Mouse (Mus musculus) midbrain, postnatal 0 days (tissue): ENCODE data around the gene Gm21970. TPM values are rescaled to one million over a fixed set of nuclear protein-coding genes. Genes with fewer than 3 reads are reported as not detected.

Experiments
- ATAC-seq: fragments of 200-750 bp; cut with Nextera tagmentation; 2 replicates; pipeline ENCODE4 v1.8.0; 2017; ENCODE audit warnings: moderate number of reproducible peaks, mild to moderate bottlenecking, moderate TSS enrichment, moderate library complexity; ENCODE audit not compliant: low FRiP score
- DNase-seq: peaks from one replicate; pipeline ENCODE4 v3.0.0-alpha.2; 2015; ENCODE audit warnings: low spot score
- H3K27ac ChIP-seq: fragments of 300-500 bp; sonication (generic); 2 replicates; pipeline ENCODE4 v1.5.1; 2014; ENCODE audit warnings: low read depth, mild to moderate bottlenecking, low read length, mixed read lengths
- H3K27me3 ChIP-seq: fragments of 300-500 bp; sonication (generic); 2 replicates; pipeline ENCODE4 v1.6.1; 2014; ENCODE audit warnings: low read length, control low read depth, mixed read lengths; ENCODE audit not compliant: insufficient read depth
- H3K36me3 ChIP-seq: fragments of 300-500 bp; sonication (generic); 2 replicates; pipeline ENCODE4 v1.6.1; 2014; ENCODE audit warnings: low read length, control low read depth, mixed read lengths; ENCODE audit not compliant: insufficient read depth
- H3K4me1 ChIP-seq: fragments of 300-500 bp; sonication (generic); 2 replicates; pipeline ENCODE4 v1.6.1; 2014; ENCODE audit warnings: mild to moderate bottlenecking, control low read depth, antibody characterized with exemption, low read length, mixed read lengths; ENCODE audit not compliant: insufficient read depth
- H3K4me2 ChIP-seq: fragments of 300-500 bp; sonication (generic); 2 replicates; pipeline ENCODE4 v1.6.1; 2014; ENCODE audit warnings: low read depth, mild to moderate bottlenecking, low read length, mixed read lengths; ENCODE audit not compliant: poor library complexity, severe bottlenecking
- H3K4me3 ChIP-seq: fragments of 300-500 bp; sonication (generic); 2 replicates; pipeline ENCODE4 v1.5.1; 2014; ENCODE audit warnings: low read depth, mild to moderate bottlenecking, low read length, moderate library complexity
- H3K9ac ChIP-seq: fragments of 300-500 bp; sonication (generic); replicated peaks from 2 replicates; pipeline ENCODE4 v1.6.1; 2014; ENCODE audit warnings: mild to moderate bottlenecking, low read length, moderate library complexity, mixed read lengths; ENCODE audit not compliant: poor library complexity, severe bottlenecking
- H3K9me3 ChIP-seq: fragments of 300-500 bp; sonication (generic); 2 replicates; pipeline ENCODE4 v1.6.1; 2016; ENCODE audit warnings: low read length, control low read depth
- CTCF ChIP-seq: IDR thresholded peaks from 2 replicates; pipeline ENCODE4 v1.5.1; 2016; ENCODE audit warnings: antibody characterized with exemption, mild to moderate bottlenecking
- WGBS: fragments of 180-500 bp; shearing (Covaris S2); extraction: QIAGEN DNeasy Blood & Tissue Kit; methylation state at CpG from one replicate; pipeline ENCODE4 v1.1.7; 2014; 5-methylcytosine and 5-hydroxymethylcytosine counted together
- polyA plus RNA-seq: library from polyadenylated mRNA; unstranded; fragments of >200 nt; fragmentation: Nextera tagmentation; extraction: Ambion mirVana; gene quantifications from 2 replicates; pipeline ENCODE4 v1.2.1, GENCODE M21; 2015
- total RNA-seq: library from RNA; depleted of rRNA; stranded (reverse); fragments of >200 nt; gene quantifications from 2 replicates; pipeline ENCODE4 v1.2.3, GENCODE M21; 2014

The Gm21970 gene
- total and polyA plus RNA-seq, 2 experiments from 2014 or later, result not detected

DNA sequence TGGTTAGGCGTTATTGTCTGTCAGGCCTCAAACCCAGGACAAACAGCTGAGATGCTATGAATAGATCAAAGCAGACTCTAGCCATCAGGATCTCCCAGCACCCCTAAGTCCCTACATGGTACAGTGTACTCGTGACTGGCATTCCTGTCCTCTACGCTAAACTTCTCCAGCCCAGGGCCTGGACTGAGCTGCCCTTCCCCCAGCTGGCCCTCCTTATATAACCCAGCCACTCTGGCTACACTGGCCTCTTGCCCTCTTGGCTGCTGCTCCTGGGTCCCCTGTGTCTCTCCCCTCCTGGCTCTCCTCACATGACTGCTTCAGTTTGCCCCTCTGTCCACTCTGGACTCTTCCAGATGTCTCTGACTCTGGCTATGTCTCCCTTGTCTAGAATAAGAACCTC lies 71.1 kb downstream of the Gm21970 start:
- Histone ChIP-seq H3K27ac (no peak overlapping the region), H3K4me2 (no peak overlapping the region), H3K9ac (no peak overlapping the region), H3K4me1 (peaks cover 8% of the 10 kb centered on the region), H3K36me3 (no peaks in the 10 kb centered on the region), H3K9me3 (no peaks in the 10 kb centered on the region), H3K27me3 (no peaks in the 10 kb centered on the region), H3K4me3 (no peak overlapping the region)
- DNase-seq, result no peak
- ATAC-seq, result no peak
- TF ChIP-seq CTCF, result no peak
- 79% methylated on average over 3 of the region's 3 CpGs for WGBS

DNA sequence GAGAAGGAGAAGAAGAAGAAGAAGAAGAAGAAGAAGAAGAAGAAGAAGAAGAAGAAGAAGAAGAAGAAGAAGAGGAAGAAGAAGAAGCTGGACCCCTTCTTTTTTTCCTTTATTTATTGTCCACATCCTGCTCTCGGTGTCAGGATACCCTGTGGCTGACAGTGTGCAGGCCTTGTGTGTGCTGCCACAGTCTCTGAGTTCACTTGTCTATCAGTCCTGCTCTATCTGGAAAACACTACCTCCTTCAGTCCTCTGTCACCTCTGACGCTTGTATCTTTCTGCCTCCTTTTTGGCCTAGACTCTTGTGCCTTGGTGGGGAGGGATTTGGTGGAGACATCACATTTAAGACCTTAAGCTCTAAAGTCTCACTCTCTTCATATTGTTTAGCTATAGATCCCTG lies 71.9 kb downstream of the Gm21970 start:
- WGBS, result 93% methylated on average over 2 of the region's 2 CpGs
- Histone ChIP-seq H3K27me3 (no peaks in the 10 kb centered on the region), H3K4me1 (peaks cover 8% of the 10 kb centered on the region), H3K4me2 (no peak overlapping the region), H3K36me3 (no peaks in the 10 kb centered on the region), H3K27ac (no peak overlapping the region), H3K9ac (no peak overlapping the region), H3K4me3 (no peak overlapping the region), H3K9me3 (no peaks in the 10 kb centered on the region)
- ATAC-seq (no peak), DNase-seq (no peak)
- no peak for TF ChIP-seq CTCF

DNA sequence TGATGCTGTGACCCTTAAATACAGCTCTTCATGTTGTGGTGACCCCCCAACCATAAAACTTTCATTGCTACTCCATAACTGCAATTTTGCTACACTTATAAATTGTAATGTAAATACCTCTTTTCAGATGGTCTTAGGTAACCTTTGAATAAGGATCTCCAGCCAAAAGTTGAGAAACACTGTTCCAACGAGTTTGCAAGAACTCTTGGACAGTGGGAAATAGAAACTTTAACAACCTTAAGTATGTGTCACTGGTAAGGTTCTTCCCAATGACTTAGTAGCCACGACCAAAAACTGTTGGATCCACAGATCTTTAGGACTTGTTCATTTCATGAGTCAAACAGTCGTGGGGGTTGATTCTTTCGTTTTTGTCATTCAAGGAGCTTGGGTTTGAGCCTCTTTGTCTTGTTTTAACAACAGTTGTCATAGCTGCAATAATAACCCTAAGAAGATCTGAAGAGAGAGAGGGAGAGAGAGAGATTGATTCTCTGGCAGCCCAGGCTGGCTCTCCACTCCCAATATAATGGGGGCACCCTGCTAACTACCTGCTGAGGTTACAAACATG lies 72.4 kb downstream of the Gm21970 start:
- DNase-seq (no peak), ATAC-seq (no peak)
- no peak for TF ChIP-seq CTCF
- WGBS, result 86% methylated on average over 4 of the region's 4 CpGs
- Histone ChIP-seq H3K9me3 (no peaks in the 10 kb centered on the region), H3K4me3 (peak overlapping the region; percentile 62), H3K4me2 (peak overlapping the region; percentile 90), H3K9ac (peak overlapping the region; percentile 66), H3K27ac (peak overlapping the region; percentile 83), H3K27me3 (no peaks in the 10 kb centered on the region), H3K4me1 (peaks cover 8% of the 10 kb centered on the region), H3K36me3 (no peaks in the 10 kb centered on the region)

DNA sequence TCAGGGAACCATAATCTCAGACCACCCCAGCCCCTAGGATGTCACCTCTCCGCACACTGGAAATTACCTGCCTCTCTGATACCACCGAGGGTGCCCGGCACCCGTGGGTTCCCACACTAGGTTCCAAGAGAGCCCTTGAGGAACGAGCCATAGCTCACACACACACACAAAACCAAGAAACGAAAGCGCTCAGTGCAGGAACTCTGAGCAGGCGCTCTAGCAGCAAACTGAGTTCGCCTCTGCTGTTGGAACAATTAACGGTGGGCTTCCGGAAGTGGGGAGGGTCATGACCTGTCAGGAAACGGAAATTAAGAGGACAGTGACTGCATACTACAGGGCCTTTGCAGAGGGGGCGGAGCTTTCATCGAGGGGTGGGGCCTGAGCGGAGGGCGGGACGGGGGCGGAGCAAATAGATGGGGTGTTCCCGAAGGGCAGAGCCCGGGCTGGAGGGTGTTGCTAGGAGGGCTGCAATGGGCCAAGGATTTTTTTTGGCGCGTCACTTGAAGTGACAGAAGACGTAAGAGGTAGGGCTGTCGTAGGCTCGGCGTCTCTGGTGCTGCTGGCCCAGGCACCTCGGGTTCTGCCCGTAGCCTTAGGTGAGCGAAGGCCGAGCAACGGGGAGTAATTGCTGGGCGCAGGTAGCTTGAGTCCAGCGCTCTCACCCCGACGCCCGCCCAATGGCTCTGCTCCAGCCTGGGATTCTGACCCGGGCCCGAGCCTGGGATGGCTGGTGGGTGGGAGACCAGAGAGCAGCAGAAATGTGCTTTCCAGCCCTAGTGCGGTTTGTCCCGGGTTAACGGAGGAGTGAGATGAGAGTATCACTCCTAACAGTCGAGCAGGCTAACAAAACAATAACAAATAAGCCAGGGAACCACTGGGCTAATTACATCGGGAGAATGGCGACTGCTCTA lies 73.3 kb downstream of the Gm21970 start:
- no peak for TF ChIP-seq CTCF
- peak overlapping the region; percentile 66 for H3K9ac ChIP-seq
- peak overlapping the region; percentile 62 for H3K4me3 ChIP-seq
- no peaks in the 10 kb centered on the region for H3K36me3 ChIP-seq
- DNase-seq, result peak; percentile 93
- H3K4me2 ChIP-seq, result peak overlapping the region; percentile 90
- WGBS, result 3% methylated on average over 43 of the region's 44 CpGs
- no peaks in the 10 kb centered on the region for H3K9me3 ChIP-seq
- peak overlapping the region; percentile 83 for H3K27ac ChIP-seq
- H3K4me1 ChIP-seq, result peaks cover 8% of the 10 kb centered on the region
- ATAC-seq, result peak; percentile 95
- no peaks in the 10 kb centered on the region for H3K27me3 ChIP-seq

DNA sequence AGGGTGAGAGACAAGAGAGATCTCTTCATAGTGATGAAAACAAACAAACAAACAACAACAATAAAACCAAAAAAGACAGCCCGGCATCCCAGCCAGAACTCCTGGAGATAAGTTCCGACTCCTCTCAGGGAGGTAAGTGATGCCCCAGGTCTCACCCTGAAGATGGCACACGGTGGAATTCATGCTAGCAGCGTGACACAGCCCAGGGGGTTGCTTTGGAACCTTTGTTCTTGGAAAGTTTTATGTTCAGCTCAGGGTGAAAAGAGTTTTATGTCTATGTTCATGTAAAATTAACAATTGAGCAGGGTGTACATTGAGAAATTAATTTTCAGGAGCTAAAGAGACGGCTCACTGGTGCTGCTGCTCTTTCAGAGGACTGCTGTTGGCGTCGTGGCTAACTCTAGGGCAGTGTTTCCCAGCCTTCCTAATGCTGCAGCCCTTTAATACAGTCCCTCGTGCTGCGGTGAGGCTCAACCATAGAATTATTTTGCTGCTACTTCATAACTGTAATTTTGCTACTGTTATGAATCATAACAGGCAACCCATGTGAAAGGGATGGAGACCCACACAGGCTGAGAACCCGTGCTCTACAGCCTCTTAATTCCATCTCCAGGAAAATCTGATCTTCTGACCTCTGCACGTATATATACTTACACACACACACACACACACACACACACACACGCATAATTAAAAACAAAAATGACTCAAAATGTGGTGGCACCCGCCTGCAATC lies 74.2 kb downstream of the Gm21970 start:
- 42% methylated on average over 13 of the region's 13 CpGs for WGBS
- peak overlapping the region; percentile 62 for H3K4me3 ChIP-seq
- H3K27ac ChIP-seq, result peak overlapping the region; percentile 83; the same call in 1 of the 2 replicates
- peak overlapping the region; percentile 90 for H3K4me2 ChIP-seq
- no peak for ATAC-seq
- no peaks in the 10 kb centered on the region for H3K9me3 ChIP-seq
- peak overlapping the region; percentile 66; the same call in 1 of the 2 replicates for H3K9ac ChIP-seq
- no peak for TF ChIP-seq CTCF
- DNase-seq, result no peak
- H3K27me3 ChIP-seq, result no peaks in the 10 kb centered on the region
- H3K4me1 ChIP-seq, result peaks cover 8% of the 10 kb centered on the region
- no peaks in the 10 kb centered on the region for H3K36me3 ChIP-seq
